Mouse (Mus musculus) frontal cortex, postnatal 36 days (tissue): Measurements from ENCODE around the gene Hoxa1.

Source experiments
- DNase-seq, 2 experiments: peaks; one replicate each; pipeline ENCODE4 v3.0.0; 2022; ENCODE audit warnings: low spot score in 2 of 2

Gene Hoxa1

DNA sequence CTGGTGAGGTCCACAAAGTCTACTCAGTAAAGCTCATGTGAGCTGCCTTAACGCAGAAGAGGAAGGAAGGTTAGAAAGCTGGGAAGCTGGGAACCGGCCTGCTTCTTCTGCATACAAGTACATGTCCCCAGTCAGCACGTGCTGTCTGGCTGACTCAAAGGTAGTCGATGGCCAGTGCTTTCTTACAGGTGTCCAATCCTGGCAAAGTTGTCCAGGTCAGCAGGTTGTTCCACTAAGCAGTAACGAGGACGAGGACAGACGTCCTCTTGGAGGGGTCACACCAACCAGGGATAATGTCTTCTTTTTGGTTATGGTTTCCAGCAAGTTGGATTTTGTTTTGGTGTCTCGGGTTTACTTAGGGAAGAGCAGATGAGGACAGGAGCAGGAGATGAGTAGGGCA lies 31.8 kb upstream of the Hoxa1 start:
- no peak for DNase-seq

DNA sequence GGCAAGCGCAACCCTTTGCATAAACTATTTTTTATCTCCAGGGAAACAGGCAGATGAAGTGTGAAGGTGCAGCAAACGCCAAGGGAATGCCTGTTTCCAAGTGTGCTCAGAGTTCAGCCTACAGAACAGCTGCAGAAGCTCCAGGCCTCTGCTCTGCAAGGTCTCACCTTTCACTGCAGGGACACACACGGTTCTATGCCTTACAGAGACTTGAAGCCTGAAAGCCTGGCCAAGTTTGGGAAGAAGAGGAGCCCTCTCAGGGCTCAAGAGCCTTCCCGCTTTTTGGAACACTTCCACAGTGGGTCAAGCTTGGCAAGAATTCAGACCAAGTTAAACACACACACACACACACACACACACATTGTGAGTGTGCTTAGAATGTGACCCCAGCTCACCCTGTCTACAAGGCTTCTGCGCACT lies 31.1 kb upstream of the Hoxa1 start:
- DNase-seq: no peak

DNA sequence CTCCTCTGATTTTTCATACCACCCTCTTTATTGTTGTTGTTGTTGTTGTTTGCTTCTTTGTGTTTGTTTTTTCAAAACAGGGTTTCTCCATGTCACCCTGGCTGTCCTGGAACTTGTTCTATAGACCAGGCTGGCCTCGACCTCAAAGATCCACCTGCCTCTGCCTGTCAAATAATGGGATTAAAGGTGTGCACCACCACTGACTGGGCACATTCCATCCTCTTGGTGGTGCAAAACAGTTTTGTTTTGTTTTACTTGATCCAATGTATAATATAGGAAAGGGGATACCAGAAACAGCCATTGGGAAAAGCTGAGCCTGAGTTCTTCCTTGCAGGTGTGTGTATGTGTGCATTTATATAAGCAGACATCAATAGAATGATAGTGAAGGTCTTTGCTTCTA lies 28.4 kb upstream of the Hoxa1 start:
- DNase-seq: no peak

GRCm38 (mm10) chr6:52185834-52186233 lies 27.7 kb upstream of the Hoxa1 start:
- DNase-seq: no peak

DNA sequence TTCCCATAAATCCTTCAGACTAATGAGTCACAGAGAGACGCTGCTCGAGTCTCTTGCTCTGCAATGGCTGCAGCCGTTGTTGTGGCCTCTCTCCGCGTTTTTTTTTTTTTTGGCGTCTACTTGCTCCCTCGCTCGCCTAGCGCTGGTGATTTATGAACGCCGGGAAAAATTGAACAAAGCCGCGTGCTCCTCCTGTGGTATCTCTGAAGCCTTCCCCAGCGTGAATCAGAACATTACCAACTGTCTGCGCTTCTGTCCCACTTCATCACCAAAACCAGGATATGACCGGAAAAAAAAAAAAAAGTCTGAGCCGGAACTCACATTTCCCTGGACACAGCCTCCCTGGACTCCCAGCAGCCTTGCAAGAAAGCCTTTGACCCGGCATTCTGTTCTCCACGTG lies 27.1 kb upstream of the Hoxa1 start:
- DNase-seq: no peak

- no peak for DNase-seq
Measured at GRCm38 (mm10) chr6:52184668-52185067, 26.6 kb upstream of the Hoxa1 start.

- DNase-seq: no peak
Measured at GRCm38 (mm10) chr6:52183311-52184080, 25.4 kb upstream of the Hoxa1 start.

GRCm38 (mm10) chr6:52182793-52183192 lies 24.7 kb upstream of the Hoxa1 start:
- no peak for DNase-seq

DNA sequence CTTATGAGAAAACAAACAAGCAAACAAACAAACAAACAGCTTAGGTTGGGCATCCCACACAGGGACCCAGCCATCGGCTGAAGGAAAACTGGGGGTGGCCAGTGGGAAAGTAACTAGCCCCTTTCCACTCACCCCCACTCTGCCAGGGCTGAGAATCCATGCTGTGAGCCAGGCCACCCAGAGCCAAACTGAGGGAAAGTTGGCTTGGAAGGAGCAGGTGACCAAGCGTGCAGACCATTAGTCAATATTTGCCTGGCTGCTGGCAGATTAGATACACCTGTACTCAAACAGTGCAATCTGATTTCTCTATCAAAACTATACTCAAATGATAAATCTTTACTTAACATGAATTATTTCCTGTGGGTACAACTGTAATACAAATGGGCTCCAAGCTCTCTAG lies 23.9 kb upstream of the Hoxa1 start:
- DNase-seq: no peak

- no peak for DNase-seq
Measured at GRCm38 (mm10) chr6:52180726-52181125, 22.6 kb upstream of the Hoxa1 start.

DNA sequence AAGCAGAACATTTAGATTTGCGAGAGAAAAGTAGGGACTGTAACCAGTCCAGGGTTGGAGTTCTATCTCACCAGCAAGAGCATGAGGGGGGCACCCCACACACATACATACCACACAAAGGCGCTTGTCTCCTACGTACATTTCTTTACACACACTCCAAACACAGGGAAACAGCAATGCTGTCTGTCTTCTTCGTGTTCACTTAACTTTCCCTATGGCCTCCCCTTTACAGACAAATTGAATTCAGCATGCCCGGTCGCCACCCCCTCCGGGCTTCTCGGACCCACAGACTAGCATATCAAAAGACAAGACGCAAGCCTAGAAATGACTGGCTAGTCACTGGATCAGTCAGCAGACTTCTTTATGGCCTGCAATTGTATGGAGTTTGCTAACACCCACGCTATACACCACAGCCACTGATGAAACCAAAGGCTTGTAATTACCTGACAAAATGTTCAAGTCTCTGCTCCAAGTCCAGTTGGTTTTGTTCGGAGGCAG lies 22.1 kb upstream of the Hoxa1 start:
- DNase-seq: no peak

- no peak for DNase-seq
Measured at GRCm38 (mm10) chr6:52179690-52180089, 21.6 kb upstream of the Hoxa1 start.

GRCm38 (mm10) chr6:52178918-52179665 lies 21.0 kb upstream of the Hoxa1 start:
- no peak for DNase-seq

GRCm38 (mm10) chr6:52177806-52178205 lies 19.7 kb upstream of the Hoxa1 start:
- no peak for DNase-seq

DNA sequence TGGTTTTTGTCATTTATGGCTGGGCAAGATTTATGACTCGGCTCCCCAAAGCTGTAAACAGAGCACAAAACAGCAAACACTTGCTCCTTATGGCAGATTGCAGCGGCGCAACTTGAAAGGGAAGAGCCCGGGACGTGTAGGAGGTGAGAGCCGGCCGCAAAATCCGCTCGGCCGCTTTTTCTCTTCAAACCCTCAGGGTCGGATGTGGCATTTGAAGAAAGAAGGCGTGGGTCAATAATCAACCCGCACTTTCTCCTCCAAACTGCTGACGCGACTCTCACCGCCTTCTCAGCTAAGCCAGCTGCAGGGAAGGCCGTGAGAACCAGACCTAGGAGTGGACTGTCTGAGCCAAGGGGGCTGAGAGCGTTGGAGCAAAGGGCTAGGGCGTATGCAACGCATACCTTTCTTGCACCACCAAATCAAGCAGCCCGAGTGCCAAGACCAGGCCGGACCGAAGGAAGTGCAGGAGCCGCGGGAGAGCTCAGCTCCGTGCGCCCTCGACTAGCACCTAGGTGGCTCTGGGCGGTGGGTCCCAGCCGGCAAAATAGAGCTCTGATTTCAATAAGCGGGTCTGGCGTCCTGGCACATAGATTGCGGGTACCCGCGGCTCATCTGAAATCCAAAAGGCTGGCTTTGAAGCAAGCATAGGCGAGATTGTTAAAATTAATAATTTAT lies 19.1 kb upstream of the Hoxa1 start, which contains the start of gene 5730596B20Rik:
5730596B20Rik (plus strand) TSS at position 438 of the 675 bp plus-strand sequence.
- DNase-seq: no peak

GRCm38 (mm10) chr6:52176391-52176790 lies 18.3 kb upstream of the Hoxa1 start:
- DNase-seq: no peak

GRCm38 (mm10) chr6:52175864-52176263 lies 17.7 kb upstream of the Hoxa1 start:
- DNase-seq: no peak

- no peak for DNase-seq
Measured at GRCm38 (mm10) chr6:52174968-52175751, 17.0 kb upstream of the Hoxa1 start.

GRCm38 (mm10) chr6:52173648-52174047 lies 15.5 kb upstream of the Hoxa1 start:
- DNase-seq: no peak

GRCm38 (mm10) chr6:52172501-52172900 lies 14.4 kb upstream of the Hoxa1 start:
- no peak for DNase-seq

- DNase-seq: no peak
Measured at GRCm38 (mm10) chr6:52171938-52172337, 13.8 kb upstream of the Hoxa1 start.

DNA sequence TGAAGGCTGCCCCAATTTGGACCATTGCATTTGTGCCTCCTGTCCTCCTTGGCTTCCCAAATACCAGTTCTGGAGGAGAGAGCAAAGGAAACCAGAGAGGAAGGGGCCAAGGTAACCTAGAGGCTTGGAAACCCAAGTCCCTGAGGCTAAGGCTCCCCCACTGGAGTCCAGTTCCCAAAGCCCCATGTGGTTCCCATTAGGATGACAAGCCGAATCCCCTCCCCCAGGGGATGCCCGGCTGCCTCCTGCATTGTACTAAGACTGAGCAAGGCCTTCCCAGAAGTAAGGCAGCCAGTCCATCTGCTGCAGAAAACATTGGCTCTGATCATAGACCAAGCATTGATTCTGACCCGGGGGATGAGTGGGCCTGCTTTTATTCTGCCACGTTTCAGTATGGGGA lies 13.2 kb upstream of the Hoxa1 start:
- no peak for DNase-seq
